Mouse (Mus musculus) embryo, embryonic 9.5 days (tissue): ENCODE measurements around the gene Gm12248.
"Not testable (repeated sequence)": the region's sequence is repeated elsewhere in the genome, so short reads cannot be mapped to it uniquely, and the experiment has no call there.

Experiments
- DNase-seq: peaks from one replicate; pipeline ENCODE4 v3.0.0-alpha.2; 2017; ENCODE audit errors: extremely low spot score

Gene Gm12248

GRCm38 (mm10) chr11:58102581-58103343, 9.8 kb upstream of the Gm12248 start:
- DNase-seq = no peak

GRCm38 (mm10) chr11:58102146-58102545, 9.2 kb upstream of the Gm12248 start:
- DNase-seq = no peak

GRCm38 (mm10) chr11:58101194-58101720, 8.3 kb upstream of the Gm12248 start:
- DNase-seq = no peak

GRCm38 (mm10) chr11:58100006-58100405, 7.1 kb upstream of the Gm12248 start:
- no peak for DNase-seq

- not testable (repeated sequence) for DNase-seq
Measured at GRCm38 (mm10) chr11:58098366-58098720, 5.4 kb upstream of the Gm12248 start.

- DNase-seq = no peak
Measured at GRCm38 (mm10) chr11:58097621-58098365, 4.9 kb upstream of the Gm12248 start.

- DNase-seq = no peak
Measured at GRCm38 (mm10) chr11:58096821-58097620, 4.1 kb upstream of the Gm12248 start.

- DNase-seq = no peak
Measured at GRCm38 (mm10) chr11:58096160-58096559, 3.2 kb upstream of the Gm12248 start.

GRCm38 (mm10) chr11:58095561-58095960, 2.6 kb upstream of the Gm12248 start:
- no peak for DNase-seq

- DNase-seq = no peak
Measured at GRCm38 (mm10) chr11:58094766-58095165, 1.8 kb upstream of the Gm12248 start.

- no peak for DNase-seq
Measured at GRCm38 (mm10) chr11:58092541-58092940, 393 bp downstream of the Gm12248 start.

- DNase-seq = no peak
Measured at GRCm38 (mm10) chr11:58081716-58082115, 11.2 kb downstream of the Gm12248 start.

GRCm38 (mm10) chr11:58077270-58077669, 15.7 kb downstream of the Gm12248 start:
- DNase-seq = no peak

- DNase-seq = no peak
Measured at GRCm38 (mm10) chr11:58072978-58073377, 20.0 kb downstream of the Gm12248 start.

- DNase-seq = no peak
Measured at GRCm38 (mm10) chr11:58065025-58065424, 27.9 kb downstream of the Gm12248 start.

- DNase-seq = no peak
Measured at GRCm38 (mm10) chr11:58062586-58062985, 30.3 kb downstream of the Gm12248 start.

GRCm38 (mm10) chr11:58061218-58061617, 31.7 kb downstream of the Gm12248 start:
- DNase-seq = not testable (repeated sequence)

GRCm38 (mm10) chr11:58059752-58060151, 33.2 kb downstream of the Gm12248 start:
- not testable (repeated sequence) for DNase-seq

GRCm38 (mm10) chr11:58057455-58057854, 35.5 kb downstream of the Gm12248 start:
- DNase-seq = peak; percentile 38

GRCm38 (mm10) chr11:58046438-58046837, 46.5 kb downstream of the Gm12248 start:
- DNase-seq = no peak

GRCm38 (mm10) chr11:58042861-58043431, 50.0 kb downstream of the Gm12248 start:
- no peak for DNase-seq

GRCm38 (mm10) chr11:58039027-58039426, 53.9 kb downstream of the Gm12248 start:
- no peak for DNase-seq
